Mouse (Mus musculus) MEL (cell line): ENCODE data around the gene Usmg5. TPM values are rescaled to one million over a fixed set of nuclear protein-coding genes. Genes with fewer than 3 reads are reported as not detected.

ENCODE experiments used
- DNase-seq: peaks from one replicate; pipeline ENCODE4 v3.0.0; 2011; ENCODE audit warnings: low read depth, low spot score
- H3K27ac ChIP-seq: 2 replicates; pipeline ENCODE4 v1.5.1; 2012; ENCODE audit warnings: low read depth, mild to moderate bottlenecking, control low read depth, low read length, moderate library complexity; ENCODE audit not compliant: control insufficient read depth
- H3K27me3 ChIP-seq, 2 experiments: fragments of 150-350 bp in 1 of 2; sonication (generic) in 1 of 2; 2 replicates each; pipeline ENCODE4 v1.6.1; 2012; ENCODE audit warnings: low read length in 2 of 2, mild to moderate bottlenecking in 2 of 2, improper control_type of control experiment in 1 of 2, moderate library complexity in 1 of 2; ENCODE audit not compliant: insufficient read depth in 2 of 2, control insufficient read depth in 1 of 2
- H3K36me3 ChIP-seq, 2 experiments: 2 replicates each; pipeline ENCODE4 v1.6.1; 2012 to 2014; ENCODE audit warnings: low read length in 2 of 2, improper control_type of control experiment in 1 of 2, inconsistent platforms in 1 of 2, mild to moderate bottlenecking in 1 of 2; ENCODE audit not compliant: insufficient read depth in 2 of 2, control insufficient read depth in 1 of 2
- H3K4me1 ChIP-seq, 2 experiments: fragments of 150-350 bp in 1 of 2; sonication (generic) in 1 of 2; 2 replicates each; pipeline ENCODE4 v1.6.1; 2012; ENCODE audit warnings: low read length in 2 of 2, improper control_type of control experiment in 1 of 2, mild to moderate bottlenecking in 1 of 2; ENCODE audit not compliant: insufficient read depth in 2 of 2, control insufficient read depth in 1 of 2
- H3K4me3 ChIP-seq, 2 experiments: fragments of 150-350 bp in 1 of 2; sonication (generic) in 1 of 2; 2 replicates each; pipeline ENCODE4 v1.5.1; 2012; ENCODE audit warnings: low read depth in 2 of 2, low read length in 2 of 2, mild to moderate bottlenecking in 2 of 2, moderate library complexity in 2 of 2, control low read depth in 1 of 2, improper control_type of control experiment in 1 of 2; ENCODE audit not compliant: control insufficient read depth in 1 of 2, insufficient read depth in 1 of 2
- H3K79me2 ChIP-seq: 2 replicates; pipeline ENCODE4 v1.6.1; 2012; ENCODE audit warnings: mild to moderate bottlenecking, low read length, moderate library complexity; ENCODE audit not compliant: control insufficient read depth, poor library complexity, insufficient read depth
- H3K9ac ChIP-seq: 2 replicates; pipeline ENCODE4 v1.6.1; 2012; ENCODE audit warnings: low read depth, mild to moderate bottlenecking, control low read depth, low read length, moderate library complexity; ENCODE audit not compliant: control insufficient read depth, poor library complexity, severe bottlenecking
- H3K9me3 ChIP-seq: fragments of 150-350 bp; sonication (generic); replicated peaks from 2 replicates; pipeline ENCODE4 v1.6.1; 2012; ENCODE audit warnings: mild to moderate bottlenecking, low read length, improper control_type of control experiment, moderate library complexity; ENCODE audit not compliant: insufficient read depth
- EP300 ChIP-seq, 2 experiments: IDR thresholded peaks; 2 replicates each; pipeline ENCODE4 v1.6.1; 2011; ENCODE audit warnings: improper control_type of control experiment in 2 of 2, low read length in 2 of 2, low read depth in 1 of 2, mild to moderate bottlenecking in 1 of 2
- GABPA ChIP-seq: IDR thresholded peaks from 2 replicates; pipeline ENCODE4 v1.6.1; 2012; ENCODE audit warnings: low read depth, mild to moderate bottlenecking, inconsistent platforms, low read length, improper control_type of control experiment, moderate library complexity
- GATA1 ChIP-seq: IDR thresholded peaks from 2 replicates; pipeline ENCODE4 v1.6.1; 2011; ENCODE audit warnings: low read depth, low read length, improper control_type of control experiment
- HCFC1 ChIP-seq: IDR thresholded peaks from 2 replicates; pipeline ENCODE4 v1.6.1; 2012; ENCODE audit warnings: low read depth, mild to moderate bottlenecking, inconsistent platforms, low read length, improper control_type of control experiment, moderate library complexity
- JUND ChIP-seq: IDR thresholded peaks from 2 replicates; pipeline ENCODE4 v1.6.1; 2011; ENCODE audit warnings: low read depth, mild to moderate bottlenecking, improper control_type of control experiment, low read length
- MAX ChIP-seq: IDR thresholded peaks from 2 replicates; pipeline ENCODE4 v1.6.1; 2011; ENCODE audit warnings: low read length, improper control_type of control experiment
- MAZ ChIP-seq: IDR thresholded peaks from 2 replicates; pipeline ENCODE4 v1.6.1; 2012; ENCODE audit warnings: low read depth, mild to moderate bottlenecking, inconsistent platforms, low read length, improper control_type of control experiment
- MEF2A ChIP-seq: IDR thresholded peaks from 2 replicates; pipeline ENCODE4 v1.6.1; 2014; ENCODE audit warnings: low read depth, mild to moderate bottlenecking, inconsistent platforms, low read length, improper control_type of control experiment; ENCODE audit not compliant: poor library complexity, insufficient replicate concordance, severe bottlenecking; ENCODE audit errors: extremely low read depth
- MXI1 ChIP-seq: IDR thresholded peaks from 2 replicates; pipeline ENCODE4 v1.6.1; 2011; ENCODE audit warnings: mild to moderate bottlenecking, low read depth, low read length, improper control_type of control experiment
- MYC ChIP-seq: IDR thresholded peaks from 2 replicates; pipeline ENCODE4 v1.6.1; 2011; ENCODE audit warnings: low read depth, mild to moderate bottlenecking, low read length, improper control_type of control experiment, moderate library complexity
- NELFE ChIP-seq: IDR thresholded peaks from 2 replicates; pipeline ENCODE4 v1.6.1; 2011; ENCODE audit warnings: low read depth, low read length, improper control_type of control experiment
- POLR2AphosphoS2 ChIP-seq: IDR thresholded peaks from 2 replicates; pipeline ENCODE4 v1.6.1; 2011; ENCODE audit warnings: low read length, improper control_type of control experiment
- RAD21 ChIP-seq: IDR thresholded peaks from 2 replicates; pipeline ENCODE4 v1.6.1; 2011; ENCODE audit warnings: mild to moderate bottlenecking, low read depth, low read length, improper control_type of control experiment
- RCOR1 ChIP-seq: IDR thresholded peaks from 2 replicates; pipeline ENCODE4 v1.6.1; 2012; ENCODE audit warnings: low read depth, mild to moderate bottlenecking, inconsistent platforms, low read length, improper control_type of control experiment
- SMC3 ChIP-seq: IDR thresholded peaks from 2 replicates; pipeline ENCODE4 v1.6.1; 2011; ENCODE audit warnings: low read depth, low read length, improper control_type of control experiment
- TAL1 ChIP-seq: IDR thresholded peaks from 2 replicates; pipeline ENCODE4 v1.6.1; 2012; ENCODE audit warnings: mild to moderate bottlenecking, inconsistent platforms, low read length, moderate library complexity, mixed read lengths
- TBP ChIP-seq: IDR thresholded peaks from 2 replicates; pipeline ENCODE4 v1.8.0; 2011; ENCODE audit warnings: low read depth, low read length, improper control_type of control experiment
- TCF12 ChIP-seq: IDR thresholded peaks from 2 replicates; pipeline ENCODE4 v1.6.1; 2014; ENCODE audit warnings: low read depth, mild to moderate bottlenecking, inconsistent platforms, low read length, improper control_type of control experiment, moderate library complexity
- UBTF ChIP-seq: IDR thresholded peaks from 2 replicates; pipeline ENCODE4 v1.6.1; 2012; ENCODE audit warnings: low read depth, mild to moderate bottlenecking, inconsistent platforms, low read length, improper control_type of control experiment, moderate library complexity, borderline replicate concordance; ENCODE audit not compliant: insufficient read depth
- USF1 ChIP-seq: IDR thresholded peaks from 2 replicates; pipeline ENCODE4 v1.6.1; 2014; ENCODE audit warnings: low read depth, mild to moderate bottlenecking, inconsistent platforms, low read length, improper control_type of control experiment, moderate library complexity
- ZC3H11A ChIP-seq: IDR thresholded peaks from 2 replicates; pipeline ENCODE4 v1.6.1; 2012; ENCODE audit warnings: low read depth, mild to moderate bottlenecking, inconsistent platforms, low read length, improper control_type of control experiment
- ZKSCAN1 ChIP-seq: IDR thresholded peaks from 2 replicates; pipeline ENCODE4 v1.6.1; 2012; ENCODE audit warnings: low read depth, mild to moderate bottlenecking, inconsistent platforms, low read length, improper control_type of control experiment, moderate library complexity
- ZMIZ1 ChIP-seq: IDR thresholded peaks from 2 replicates; pipeline ENCODE4 v1.6.1; 2012; ENCODE audit warnings: low read depth, mild to moderate bottlenecking, inconsistent platforms, low read length, improper control_type of control experiment, moderate library complexity
- ZNF384 ChIP-seq: IDR thresholded peaks from 2 replicates; pipeline ENCODE4 v1.6.1; 2012; ENCODE audit warnings: low read depth, mild to moderate bottlenecking, inconsistent platforms, low read length, improper control_type of control experiment
- polyA plus RNA-seq, 2 experiments: library from polyadenylated mRNA; stranded (reverse) in 1 of 2; unstranded in 1 of 2; fragments of >175 nt in 1 of 2; fragments of >200 nt in 1 of 2; gene quantifications; 2 replicates each; pipeline versions ENCODE4 v1.2.1 to v1.2.4; 2012; ENCODE audit warnings: low replicate concordance in 2 of 2, low read depth in 1 of 2; ENCODE audit not compliant: insufficient read length in 2 of 2, insufficient read depth in 1 of 2, missing spikeins in 1 of 2
- total RNA-seq: library from RNA; depleted of rRNA; stranded (reverse); fragments of 300-350 nt; gene quantifications from 2 replicates; pipeline ENCODE4 v1.2.3, GENCODE M21; 2012

Usmg5 gene
- total and polyA plus RNA-seq, 3 experiments, result 745 to 750 TPM; not detected in 1

- no peak overlapping the region for H3K4me3 ChIP-seq
- DNase-seq, result no peak
- peaks cover 18% of the 10 kb centered on the region for H3K79me2 ChIP-seq
- no peak overlapping the region for H3K27ac ChIP-seq
- no peaks in the 10 kb centered on the region for H3K9me3 ChIP-seq
- H3K9ac ChIP-seq, result no peak overlapping the region
- no peaks in the 10 kb centered on the region for H3K27me3 ChIP-seq
- H3K4me1 ChIP-seq, result peaks cover 4 to 25% of the 10 kb centered on the region in 2 experiments
- TF ChIP-seq GABPA (no peak), TBP (no peak), JUND (no peak), RAD21 (no peak), ZMIZ1 (no peak), MEF2A (no peak), NELFE (no peak)
- peaks cover 0 to 21% of the 10 kb centered on the region in 2 experiments; a peak in 2 of 4 replicates for H3K36me3 ChIP-seq
Measured at GRCm38 (mm10) chr19:47053471-47053870, 37.0 kb downstream of the Usmg5 start.

DNA sequence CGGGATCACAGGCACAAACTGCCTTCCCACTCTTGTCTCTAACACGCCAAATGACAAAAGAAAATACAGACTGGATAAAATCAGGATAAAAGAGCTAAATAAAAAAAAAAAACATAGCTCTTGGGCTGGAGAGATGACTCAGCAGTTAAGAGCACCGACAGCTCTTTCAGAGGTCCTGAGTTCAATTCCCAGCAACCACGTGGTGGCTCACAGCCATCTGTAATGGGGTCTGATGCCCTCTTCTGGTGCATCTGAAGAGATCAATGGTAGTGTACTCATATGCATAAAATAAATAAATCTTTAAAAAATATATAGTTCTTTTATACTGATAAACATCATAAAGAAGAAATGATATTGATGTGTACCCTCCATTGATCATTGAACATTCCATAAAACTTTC lies 37.5 kb downstream of the Usmg5 start:
- Histone ChIP-seq H3K79me2 (peaks cover 20% of the 10 kb centered on the region), H3K27ac (no peak overlapping the region), H3K9ac (no peak overlapping the region), H3K9me3 (no peaks in the 10 kb centered on the region), H3K36me3 (peaks cover 1 to 20% of the 10 kb centered on the region in 2 experiments), H3K27me3 (no peaks in the 10 kb centered on the region), H3K4me3 (no peak overlapping the region), H3K4me1 (peaks cover 4 to 24% of the 10 kb centered on the region in 2 experiments)
- no peak for TF ChIP-seq ZC3H11A
- no peak for TF ChIP-seq JUND
- no peak for TF ChIP-seq ZKSCAN1
- peak; percentile 81; the same call in 1 of the 2 replicates for TF ChIP-seq MYC
- peak; percentile 59; the same call in 1 of the 2 replicates for TF ChIP-seq USF1
- peak; percentile 42; the same call in 1 of the 2 replicates for TF ChIP-seq ZNF384
- no peak for DNase-seq

GRCm38 (mm10) chr19:47050271-47051032 lies 40.0 kb downstream of the Usmg5 start, which contains the start of gene Pcgf6:
Gene Pcgf6 (minus strand): TSS chr19:47050906.
- peak within 1 kb of the TSS; percentile 72 to 81 for H3K4me3 ChIP-seq
- peaks cover 5 to 17% of the 10 kb centered on the region in 2 experiments for H3K36me3 ChIP-seq
- H3K4me1 ChIP-seq, result peaks cover 4 to 17% of the 10 kb centered on the region in 2 experiments
- H3K79me2 ChIP-seq, result peaks cover 20% of the 10 kb centered on the region
- peak within 1 kb of the TSS; percentile 63 for H3K27ac ChIP-seq
- H3K27me3 ChIP-seq, result no peaks in the 10 kb centered on the region
- peak within 1 kb of the TSS; percentile 81 for H3K9ac ChIP-seq
- H3K9me3 ChIP-seq, result no peaks in the 10 kb centered on the region
- DNase-seq, result peak; percentile 95
- peak; percentile 30; the same call in 1 of the 2 replicates for TF ChIP-seq TCF12
- no peak for TF ChIP-seq MEF2A
- TF ChIP-seq ZC3H11A, result no peak
- no peak for TF ChIP-seq GABPA
- peak; percentile 76; the same call in 1 of the 2 replicates for TF ChIP-seq USF1
- no peak for TF ChIP-seq TAL1
- peak; percentile 97; the same call in 1 of the 2 replicates for TF ChIP-seq UBTF
- peak; percentile 97 for TF ChIP-seq HCFC1
- peak; percentile 86 for TF ChIP-seq POLR2AphosphoS2
- no peak for TF ChIP-seq EP300 (IDR thresholded peaks at IDR 0.05; ENCODE audit: low read depth in 1 of 2, low read length in 2 of 2)
- TF ChIP-seq ZKSCAN1, result no peak
- peak; percentile 79 for TF ChIP-seq MXI1
- TF ChIP-seq SMC3, result no peak
- TF ChIP-seq RCOR1, result no peak
- no peak; the same call in 1 of the 2 replicates for TF ChIP-seq MAZ
- no peak for TF ChIP-seq GATA1
- TF ChIP-seq JUND, result no peak
- TF ChIP-seq MAX, result peak; percentile 91
